Mouse (Mus musculus): ENCODE data around the gene Pcdh15. TPM values are rescaled to one million over a fixed set of nuclear protein-coding genes. Genes with fewer than 3 reads are reported as not detected.

Gene Pcdh15
- total and polyA plus RNA-seq, 3 experiments = not detected

DNA sequence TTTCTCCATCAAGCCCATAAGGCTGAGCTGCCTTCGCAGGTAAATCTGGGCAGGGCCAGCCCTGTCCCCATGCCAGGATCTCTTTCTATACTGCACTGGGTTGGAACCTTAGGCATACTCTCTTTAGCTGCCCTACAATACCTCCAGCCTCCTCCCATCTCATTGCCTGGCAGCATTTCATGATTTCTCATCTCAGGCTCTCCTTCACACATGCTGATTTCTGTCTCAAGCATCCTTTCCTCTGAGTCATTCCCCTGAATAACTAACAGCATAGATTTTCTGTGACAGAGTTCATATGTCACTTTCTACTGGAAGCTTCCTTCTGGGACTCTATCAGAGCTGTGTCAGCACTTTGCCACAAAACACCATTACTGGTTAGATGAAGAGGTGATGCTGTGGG lies 999.2 kb downstream of the Pcdh15 start:
- no peak for DNase-seq (ENCODE audit: low read depth, low spot score)
- no peaks in the 10 kb centered on the region for H3K36me3 ChIP-seq (ENCODE audit: control insufficient read depth in 1 of 2, insufficient read depth in 2 of 2, low read length in 2 of 2)
- no peaks in the 10 kb centered on the region for H3K79me2 ChIP-seq (ENCODE audit: control insufficient read depth, insufficient read depth, low read length, poor library complexity)
- no peaks in the 10 kb centered on the region for H3K4me1 ChIP-seq (ENCODE audit: control insufficient read depth in 1 of 2, insufficient read depth in 2 of 2, low read length in 2 of 2)
- no peak overlapping the region for H3K9ac ChIP-seq (ENCODE audit: control insufficient read depth, low read depth, low read length, poor library complexity, severe bottlenecking)
- TF ChIP-seq POLR2A (IDR thresholded peaks at IDR 0.05; ENCODE audit: control insufficient read depth in 1 of 2, insufficient read depth in 1 of 2, low read depth in 1 of 2, low read length in 2 of 2, poor library complexity in 1 of 2) (no peak), MEF2A (IDR thresholded peaks at IDR 0.05; ENCODE audit: extremely low read depth, insufficient replicate concordance, low read depth, low read length, poor library complexity, severe bottlenecking) (no peak), RAD21 (IDR thresholded peaks at IDR 0.05; ENCODE audit: low read depth, low read length) (no peak), HCFC1 (IDR thresholded peaks at IDR 0.05; ENCODE audit: low read depth, low read length) (no peak), TAL1 (IDR thresholded peaks at IDR 0.05; ENCODE audit: low read length) (no peak), MAZ (IDR thresholded peaks at IDR 0.05; ENCODE audit: low read depth, low read length) (no peak), SIN3A (IDR thresholded peaks at IDR 0.05; ENCODE audit: low read length) (no peak), JUND (IDR thresholded peaks at IDR 0.05; ENCODE audit: low read depth, low read length) (no peak), NELFE (IDR thresholded peaks at IDR 0.05; ENCODE audit: low read depth, low read length) (no peak)
- no peak overlapping the region for H3K27ac ChIP-seq (ENCODE audit: control insufficient read depth, low read depth, low read length)
- no peaks in the 10 kb centered on the region for H3K9me3 ChIP-seq (replicated peaks; ENCODE audit: insufficient read depth, low read length)
- H3K4me3 ChIP-seq (ENCODE audit: control insufficient read depth in 1 of 2, insufficient read depth in 1 of 2, low read depth in 2 of 2, low read length in 2 of 2) = no peak overlapping the region
- no peaks in the 10 kb centered on the region for H3K27me3 ChIP-seq (ENCODE audit: control insufficient read depth in 1 of 2, insufficient read depth in 2 of 2, low read length in 2 of 2)

DNA sequence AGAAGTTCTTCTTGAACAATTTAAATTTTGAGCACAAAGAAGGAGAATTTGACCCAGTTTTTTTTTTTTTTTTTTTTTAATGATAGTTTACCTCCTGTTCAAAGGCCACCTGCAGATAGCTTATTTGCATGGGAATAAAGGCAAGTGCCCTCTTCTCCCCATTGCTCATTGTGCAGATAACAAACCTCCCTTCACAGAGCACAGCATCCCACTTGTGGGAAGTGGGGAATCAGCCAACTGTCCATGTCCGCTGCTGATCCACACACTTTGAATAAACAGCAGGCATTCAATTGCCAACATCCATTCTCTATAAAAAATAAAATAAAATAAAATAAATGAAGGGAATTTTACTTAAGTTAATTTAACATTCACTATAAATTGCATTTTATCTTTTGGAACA lies 1015.0 kb downstream of the Pcdh15 start:
- H3K27ac ChIP-seq (ENCODE audit: control insufficient read depth, low read depth, low read length) = no peak overlapping the region
- H3K27me3 ChIP-seq (ENCODE audit: control insufficient read depth in 1 of 2, insufficient read depth in 2 of 2, low read length in 2 of 2) = no peaks in the 10 kb centered on the region
- no peak for TF ChIP-seq CHD2 (IDR thresholded peaks at IDR 0.05; ENCODE audit: low read length)
- no peak for TF ChIP-seq GATA1 (IDR thresholded peaks at IDR 0.05; ENCODE audit: low read depth, low read length)
- no peak for TF ChIP-seq ZC3H11A (IDR thresholded peaks at IDR 0.05; ENCODE audit: low read depth, low read length)
- no peak for TF ChIP-seq ETS1 (IDR thresholded peaks at IDR 0.05; ENCODE audit: low read depth, low read length)
- no peak for TF ChIP-seq ZMIZ1 (IDR thresholded peaks at IDR 0.05; ENCODE audit: low read depth, low read length)
- no peak for TF ChIP-seq CTCF (IDR thresholded peaks at IDR 0.05 in 2 of 3, conservative IDR thresholded peaks at IDR 0.05 in 1 of 3; ENCODE audit: control insufficient read depth in 1 of 3, insufficient read depth in 1 of 3, low read depth in 2 of 3, low read length in 3 of 3, poor library complexity in 1 of 3, severe bottlenecking in 1 of 3)
- TF ChIP-seq ELF1 (IDR thresholded peaks at IDR 0.05; ENCODE audit: low read depth, low read length) = no peak
- TF ChIP-seq POLR2AphosphoS5 (IDR thresholded peaks at IDR 0.05; ENCODE audit: borderline replicate concordance, low read depth, low read length) = no peak
- no peak for TF ChIP-seq USF1 (IDR thresholded peaks at IDR 0.05; ENCODE audit: low read depth, low read length)
- TF ChIP-seq CHD1 (IDR thresholded peaks at IDR 0.05; ENCODE audit: low read depth, low read length) = no peak
- H3K4me1 ChIP-seq (ENCODE audit: control insufficient read depth in 1 of 2, insufficient read depth in 2 of 2, low read length in 2 of 2) = no peaks in the 10 kb centered on the region
- no peak overlapping the region for H3K9ac ChIP-seq (ENCODE audit: control insufficient read depth, low read depth, low read length, poor library complexity, severe bottlenecking)
- no peaks in the 10 kb centered on the region for H3K9me3 ChIP-seq (replicated peaks; ENCODE audit: insufficient read depth, low read length)
- no peaks in the 10 kb centered on the region for H3K36me3 ChIP-seq (ENCODE audit: control insufficient read depth in 1 of 2, insufficient read depth in 2 of 2, low read length in 2 of 2)
- no peak for DNase-seq (ENCODE audit: low read depth, low spot score)
- H3K79me2 ChIP-seq (ENCODE audit: control insufficient read depth, insufficient read depth, low read length, poor library complexity) = no peaks in the 10 kb centered on the region
- H3K4me3 ChIP-seq (ENCODE audit: control insufficient read depth in 1 of 2, insufficient read depth in 1 of 2, low read depth in 2 of 2, low read length in 2 of 2) = no peak overlapping the region

Measured in MEL (cell line).